Mouse (Mus musculus) cerebellum, adult 2 months (tissue): ENCODE data around the gene Klhdc7b. TPM values are rescaled to one million over a fixed set of nuclear protein-coding genes. Genes with fewer than 3 reads are reported as not detected.

ENCODE experiments used
- DNase-seq, 2 experiments: peaks; one replicate each; pipeline ENCODE4 v3.0.0; 2021
- H3K27ac ChIP-seq: fragments of 200-500 bp; 2 replicates; pipeline ENCODE4 v1.5.1; 2012; ENCODE audit warnings: low read length, control low read depth, inconsistent platforms; ENCODE audit not compliant: insufficient read depth
- H3K27me3 ChIP-seq: fragments of 200-500 bp; 2 replicates; pipeline ENCODE4 v1.6.1; 2012; ENCODE audit warnings: inconsistent platforms, mild to moderate bottlenecking, low read length, moderate library complexity; ENCODE audit not compliant: control insufficient read depth, insufficient read depth
- H3K4me1 ChIP-seq: fragments of 200-500 bp; 2 replicates; pipeline ENCODE4 v1.6.1; 2011; ENCODE audit warnings: low read length; ENCODE audit not compliant: control insufficient read depth, insufficient read depth
- H3K4me3 ChIP-seq: fragments of 200-500 bp; replicated peaks from 2 replicates; pipeline ENCODE3; 2011; ENCODE audit warnings: mild to moderate bottlenecking, low read depth, low read length, control low read depth; ENCODE audit not compliant: insufficient read depth
- CTCF ChIP-seq: fragments of 200-500 bp; IDR thresholded peaks from 2 replicates; pipeline ENCODE4 v1.5.1; 2011; ENCODE audit warnings: low read depth, mild to moderate bottlenecking, control low read depth, low read length, moderate library complexity, borderline replicate concordance; ENCODE audit not compliant: insufficient read depth
- POLR2A ChIP-seq: fragments of 200-500 bp; IDR thresholded peaks from 2 replicates; pipeline ENCODE4 v1.6.1; 2011; ENCODE audit warnings: low read length, control low read depth, borderline replicate concordance; ENCODE audit not compliant: insufficient read depth
- WGBS: fragments of 180-500 bp; shearing (Covaris S2); methylation state at CpG from one replicate; pipeline ENCODE4 v1.1.7; 2018; 5-methylcytosine and 5-hydroxymethylcytosine counted together
- polyA plus RNA-seq: library from polyadenylated mRNA; depleted of rRNA; stranded (reverse); fragments of >200 nt; gene quantifications from 2 replicates; pipeline ENCODE4 v1.2.3, GENCODE M21; 2012

Gene Klhdc7b
- polyA plus RNA-seq, 1 experiment = 2.6 TPM

DNA sequence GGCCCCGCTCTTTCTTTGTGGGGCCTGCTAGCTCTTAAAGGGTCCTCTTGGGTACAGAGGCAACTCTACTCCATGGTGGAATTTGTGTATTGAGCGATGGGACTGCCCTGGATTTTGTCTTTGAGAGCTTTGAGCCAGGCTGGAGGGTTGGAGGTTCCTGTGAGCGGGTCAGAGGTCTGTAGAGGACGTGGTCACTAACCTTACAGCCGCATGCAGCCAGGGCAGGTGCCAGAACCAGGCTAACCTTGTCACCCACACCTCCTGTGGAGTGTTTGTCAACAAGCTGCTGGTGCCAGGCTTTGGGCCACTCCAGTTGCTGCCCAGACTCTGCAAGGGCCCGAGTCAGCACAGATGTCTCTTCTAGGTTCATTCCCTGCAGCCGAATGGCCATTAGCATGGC, 8.7 kb upstream of the Klhdc7b start:
- no peaks in the 10 kb centered on the region for H3K27me3 ChIP-seq
- 72% methylated on average over 7 of the region's 7 CpGs for WGBS
- no peak overlapping the region for H3K4me3 ChIP-seq
- DNase-seq = peak in 1 of 2 experiments; percentile 28
- TF ChIP-seq POLR2A = no peak
- TF ChIP-seq CTCF = no peak
- no peak overlapping the region for H3K27ac ChIP-seq
- peaks cover 31% of the 10 kb centered on the region for H3K4me1 ChIP-seq

- no peaks in the 10 kb centered on the region for H3K27me3 ChIP-seq
- H3K4me3 ChIP-seq = peak within 1 kb of the TSS; percentile 64
- TF ChIP-seq CTCF (no peak), POLR2A (no peak)
- 56% methylated on average over 16 of the region's 16 CpGs for WGBS
- peaks cover 27% of the 10 kb centered on the region for H3K4me1 ChIP-seq
- H3K27ac ChIP-seq = peak within 1 kb of the TSS; percentile 98
- DNase-seq = peak in 1 of 2 experiments; percentile 34
Measured at GRCm38 (mm10) chr15:89376957-89377356, 7.8 kb upstream of the Klhdc7b start, which contains the start of gene Tymp. Gene Tymp, minus strand, starts transcription at chr15:89377039.

- H3K4me1 ChIP-seq = peaks cover 26% of the 10 kb centered on the region
- DNase-seq = peak in 1 of 2 experiments; percentile 33
- 28% methylated on average over 18 of the region's 18 CpGs for WGBS
- peak overlapping the region; percentile 98; the same call in 1 of the 2 replicates for H3K27ac ChIP-seq
- H3K27me3 ChIP-seq = no peaks in the 10 kb centered on the region
- H3K4me3 ChIP-seq = no peak overlapping the region
- no peak for TF ChIP-seq POLR2A
- TF ChIP-seq CTCF = no peak
Measured at GRCm38 (mm10) chr15:89377362-89377761, 7.4 kb upstream of the Klhdc7b start.

- 16% methylated on average over 46 of the region's 46 CpGs for WGBS
- Histone ChIP-seq H3K4me1 (peaks cover 24% of the 10 kb centered on the region), H3K27me3 (no peaks in the 10 kb centered on the region), H3K4me3 (peak overlapping the region; percentile 64), H3K27ac (peak overlapping the region; percentile 98)
- no peak for TF ChIP-seq POLR2A
- TF ChIP-seq CTCF = no peak
- peak in 1 of 2 experiments; percentile 56 for DNase-seq
Measured at GRCm38 (mm10) chr15:89377938-89378828, 6.5 kb upstream of the Klhdc7b start.

GRCm38 (mm10) chr15:89378831-89379401, 5.8 kb upstream of the Klhdc7b start, which contains the start of gene Odf3b:
Gene Odf3b, minus strand, starts transcription at chr15:89379282.
- under 1% methylated on average over 33 of the region's 33 CpGs for WGBS
- Histone ChIP-seq H3K4me3 (peak within 1 kb of the TSS; percentile 64), H3K27me3 (no peaks in the 10 kb centered on the region), H3K27ac (peak within 1 kb of the TSS; percentile 98), H3K4me1 (peaks cover 24% of the 10 kb centered on the region)
- DNase-seq = peak; percentile 91
- peak; percentile 77; the same call in 1 of the 2 replicates for TF ChIP-seq POLR2A
- no peak for TF ChIP-seq CTCF

GRCm38 (mm10) chr15:89379429-89379828, 5.3 kb upstream of the Klhdc7b start:
- H3K27me3 ChIP-seq = no peaks in the 10 kb centered on the region
- TF ChIP-seq CTCF = no peak
- no peak for TF ChIP-seq POLR2A
- peak overlapping the region; percentile 64 for H3K4me3 ChIP-seq
- WGBS = 31% methylated on average over 10 of the region's 10 CpGs
- peak overlapping the region; percentile 98 for H3K27ac ChIP-seq
- peak; percentile 67 to 70 for DNase-seq
- peaks cover 20% of the 10 kb centered on the region for H3K4me1 ChIP-seq

DNA sequence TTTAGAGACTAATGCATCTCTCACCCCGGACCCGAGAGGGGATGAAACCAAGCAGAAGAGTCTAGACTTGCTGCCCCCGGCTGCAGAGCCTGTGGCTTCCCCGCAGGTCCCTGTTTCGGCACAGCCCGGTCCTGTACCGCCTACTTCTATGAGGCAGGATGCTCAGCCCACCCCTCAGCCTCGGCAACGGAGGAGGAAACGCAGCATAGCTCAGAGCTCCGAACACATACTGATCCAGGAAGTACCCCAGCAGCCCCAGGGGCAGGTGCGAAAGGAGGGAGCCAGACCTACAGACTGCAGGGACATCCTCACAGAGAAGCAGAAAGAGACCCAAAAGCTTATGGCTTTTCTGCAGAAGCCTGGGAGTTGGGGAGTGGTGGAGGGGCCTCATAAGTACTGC, 2.4 kb downstream of the Klhdc7b start:
- Histone ChIP-seq H3K4me1 (peaks cover 9% of the 10 kb centered on the region), H3K27ac (no peak overlapping the region), H3K27me3 (no peaks in the 10 kb centered on the region), H3K4me3 (no peak overlapping the region)
- WGBS = 65% methylated on average over 12 of the region's 12 CpGs
- TF ChIP-seq POLR2A = no peak
- no peak for TF ChIP-seq CTCF
- DNase-seq = no peak
